Mouse (Mus musculus): Measurements from ENCODE around the gene Rgl3.

The Rgl3 gene

GRCm38 (mm10) chr9:21923490-21924098, 65.7 kb downstream of the Rgl3 start:
- no peak for TF ChIP-seq GATA4 (IDR thresholded peaks at IDR 0.05; ENCODE audit: insufficient replicate concordance, low read length)

- TF ChIP-seq GATA4 (IDR thresholded peaks at IDR 0.05; ENCODE audit: insufficient replicate concordance, low read length) = no peak
These were observed 66.2 kb downstream of the Rgl3 start for GRCm38 (mm10) chr9:21923036-21923435.

Measured in liver, adult (tissue).